Mouse (Mus musculus) midbrain, embryonic 12.5 days (tissue): Measurements from ENCODE around the gene Sdf4. TPM values are rescaled to one million over a fixed set of nuclear protein-coding genes. Genes with fewer than 3 reads are reported as not detected.

Source experiments
- ATAC-seq: fragments of 200-750 bp; cut with Nextera tagmentation; 2 replicates; pipeline ENCODE4 v1.8.0; 2017; ENCODE audit warnings: low read depth, moderate TSS enrichment, moderate library complexity; ENCODE audit not compliant: low FRiP score
- H3K27ac ChIP-seq: fragments of 300-500 bp; sonication (generic); replicated peaks from 2 replicates; pipeline ENCODE4 v1.5.1; 2016; ENCODE audit warnings: mild to moderate bottlenecking
- H3K27me3 ChIP-seq: fragments of 300-500 bp; sonication (generic); 2 replicates; pipeline ENCODE4 v1.6.1; 2016; ENCODE audit warnings: mild to moderate bottlenecking
- H3K36me3 ChIP-seq: fragments of 300-500 bp; sonication (generic); 2 replicates; pipeline ENCODE4 v1.6.1; 2016
- H3K4me1 ChIP-seq: fragments of 300-500 bp; sonication (generic); 2 replicates; pipeline ENCODE4 v1.6.1; 2016
- H3K4me2 ChIP-seq: fragments of 300-500 bp; sonication (generic); replicated peaks from 2 replicates; pipeline ENCODE4 v1.6.1; 2016; ENCODE audit warnings: mild to moderate bottlenecking, moderate library complexity
- H3K4me3 ChIP-seq: fragments of 300-500 bp; sonication (generic); 2 replicates; pipeline ENCODE4 v1.5.1; 2016; ENCODE audit warnings: mild to moderate bottlenecking
- H3K9ac ChIP-seq: fragments of 300-500 bp; sonication (generic); replicated peaks from 2 replicates; pipeline ENCODE4 v1.6.1; 2016; ENCODE audit warnings: mild to moderate bottlenecking, moderate library complexity
- H3K9me3 ChIP-seq: fragments of 300-500 bp; sonication (generic); 2 replicates; pipeline ENCODE4 v1.6.1; 2016; ENCODE audit warnings: mild to moderate bottlenecking
- WGBS: fragments of 180-500 bp; shearing (Covaris S2); methylation state at CpG from one replicate; pipeline ENCODE4 v1.1.7; 2016; 5-methylcytosine and 5-hydroxymethylcytosine counted together
- polyA plus RNA-seq: library from polyadenylated mRNA; unstranded; fragments of >200 nt; fragmentation: Nextera tagmentation; extraction: Ambion mirVana; gene quantifications from 2 replicates; pipeline ENCODE4 v1.2.1, GENCODE M21; 2016

The Sdf4 gene
- polyA plus RNA-seq, 1 experiment from 2014 or later, result 130 TPM

DNA sequence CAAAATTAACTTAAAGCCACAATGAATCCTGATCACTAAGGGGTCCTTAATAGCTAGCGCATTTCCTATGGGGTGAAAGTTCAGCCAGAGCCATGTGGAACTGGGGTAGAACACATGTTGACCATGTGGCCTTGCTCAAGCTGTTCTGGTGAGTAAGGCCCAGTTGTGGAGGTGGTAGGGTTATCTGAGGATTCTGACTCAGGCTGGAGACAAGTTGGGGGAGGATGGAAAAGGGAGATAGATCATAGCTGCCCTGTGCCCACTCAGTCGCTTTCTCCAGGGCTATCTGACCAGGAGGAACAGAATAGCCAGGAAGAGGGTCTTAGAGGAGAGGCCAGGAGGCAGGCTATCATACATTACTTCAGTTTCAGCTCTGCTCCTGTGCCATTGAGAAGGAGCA lies 21.8 kb downstream of the Sdf4 start:
- Histone ChIP-seq H3K27me3 (no peaks in the 10 kb centered on the region), H3K9ac (no peak overlapping the region), H3K4me1 (no peaks in the 10 kb centered on the region), H3K4me3 (no peak overlapping the region), H3K27ac (no peak overlapping the region), H3K4me2 (no peak overlapping the region), H3K9me3 (no peaks in the 10 kb centered on the region), H3K36me3 (peaks cover 60% of the 10 kb centered on the region)
- no peak for ATAC-seq
- 93% methylated on average over 2 of the region's 2 CpGs for WGBS

DNA sequence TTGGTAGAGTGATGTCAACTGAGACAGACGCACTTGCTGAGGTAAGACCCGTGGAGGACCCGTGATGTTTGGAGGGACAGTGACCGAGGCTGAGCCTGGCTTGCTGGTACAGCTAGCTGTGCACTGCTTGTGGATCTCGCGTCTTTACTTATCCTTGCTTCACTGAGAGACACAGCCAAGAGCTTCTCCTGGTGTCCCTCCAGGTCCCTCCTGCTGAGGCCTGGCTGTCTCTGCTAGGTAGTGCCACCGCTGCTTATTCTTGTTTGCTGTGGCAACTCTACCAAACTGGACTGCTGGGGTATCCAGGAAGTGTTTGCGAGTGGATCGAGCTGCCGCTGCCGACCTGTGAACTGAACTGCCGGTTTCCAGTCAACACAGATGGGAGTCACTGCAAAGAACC lies 27.1 kb downstream of the Sdf4 start:
- H3K9ac ChIP-seq, result no peak overlapping the region
- WGBS, result 87% methylated on average over 12 of the region's 12 CpGs
- H3K36me3 ChIP-seq, result peaks cover 19% of the 10 kb centered on the region; the same call in 1 of the 2 replicates
- H3K4me1 ChIP-seq, result no peaks in the 10 kb centered on the region
- H3K4me2 ChIP-seq, result no peak overlapping the region
- no peak for ATAC-seq
- H3K27me3 ChIP-seq, result no peaks in the 10 kb centered on the region
- H3K4me3 ChIP-seq, result no peak overlapping the region
- H3K27ac ChIP-seq, result no peak overlapping the region
- H3K9me3 ChIP-seq, result no peaks in the 10 kb centered on the region

DNA sequence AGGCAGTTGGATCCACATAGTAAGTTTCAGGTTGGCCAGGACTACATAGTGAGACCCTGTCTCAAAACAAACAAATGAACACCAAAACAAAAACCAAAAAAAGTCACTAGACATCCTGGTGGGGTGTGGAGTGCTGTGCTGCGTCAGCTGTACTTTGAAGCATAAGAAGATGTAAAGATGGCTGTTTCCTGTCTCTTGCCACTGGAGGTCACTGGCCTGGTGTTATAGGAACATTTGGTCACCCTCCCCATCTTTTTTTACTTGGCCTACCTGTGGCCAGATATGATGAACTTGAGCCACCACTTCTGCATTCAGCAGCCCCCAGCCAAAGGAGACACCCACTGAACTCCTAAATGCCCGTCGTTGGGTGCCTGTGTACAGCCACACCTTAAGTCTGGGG lies 28.7 kb downstream of the Sdf4 start:
- no peak overlapping the region for H3K27ac ChIP-seq
- H3K4me1 ChIP-seq, result no peaks in the 10 kb centered on the region
- 81% methylated on average over 3 of the region's 3 CpGs for WGBS
- no peaks in the 10 kb centered on the region for H3K9me3 ChIP-seq
- H3K4me2 ChIP-seq, result no peak overlapping the region
- H3K9ac ChIP-seq, result no peak overlapping the region
- H3K36me3 ChIP-seq, result peaks cover 17% of the 10 kb centered on the region; the same call in 1 of the 2 replicates
- no peak for ATAC-seq
- H3K27me3 ChIP-seq, result no peaks in the 10 kb centered on the region
- no peak overlapping the region for H3K4me3 ChIP-seq

DNA sequence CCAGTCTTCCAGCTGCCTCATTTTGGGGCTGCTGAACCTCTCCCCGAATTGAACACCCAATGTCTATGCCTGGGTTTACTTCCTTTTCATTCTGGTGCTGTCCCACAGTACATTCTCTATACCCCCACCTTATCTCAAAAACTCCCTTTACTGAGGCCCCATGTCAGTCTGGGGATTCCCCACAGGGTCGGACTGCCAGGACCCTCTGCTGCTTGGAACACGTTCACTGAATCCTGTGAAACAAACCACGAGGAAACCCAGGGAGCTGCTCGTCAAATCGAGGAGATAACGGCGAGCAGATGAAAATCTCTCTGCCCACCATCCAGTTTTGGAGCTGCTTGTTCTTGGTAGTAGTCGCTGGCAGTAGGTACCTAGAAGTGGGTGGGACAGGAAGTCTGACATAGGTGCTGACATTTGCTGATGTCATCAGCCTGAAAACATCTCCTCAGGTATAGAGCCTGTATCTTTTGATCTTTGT lies 29.3 kb downstream of the Sdf4 start:
- Histone ChIP-seq H3K4me1 (no peaks in the 10 kb centered on the region), H3K9me3 (no peaks in the 10 kb centered on the region), H3K4me2 (no peak overlapping the region), H3K36me3 (peaks cover 19% of the 10 kb centered on the region; the same call in 1 of the 2 replicates), H3K9ac (no peak overlapping the region), H3K27ac (no peak overlapping the region), H3K27me3 (no peaks in the 10 kb centered on the region), H3K4me3 (no peak overlapping the region)
- 83% methylated on average over 9 of the region's 9 CpGs for WGBS
- no peak for ATAC-seq

DNA sequence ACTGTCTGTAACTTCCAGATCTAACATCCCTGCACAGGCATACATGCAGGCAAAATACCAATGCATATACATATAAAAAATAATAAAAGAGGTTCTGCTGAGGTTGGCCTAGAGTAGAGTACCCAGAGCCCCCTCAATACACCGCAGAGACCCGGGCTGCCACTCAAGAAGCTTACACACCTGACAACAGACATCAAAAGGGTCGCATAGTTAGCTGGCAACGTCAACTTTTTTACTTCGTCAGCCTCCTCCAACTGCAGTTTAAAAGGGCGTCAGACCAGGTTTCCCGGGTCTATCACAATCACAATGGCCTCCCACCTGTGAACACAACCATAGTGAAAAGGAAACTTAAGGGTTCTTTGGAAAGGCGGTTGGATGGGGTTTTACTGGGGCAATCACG lies 30.8 kb downstream of the Sdf4 start:
- Histone ChIP-seq H3K9me3 (no peaks in the 10 kb centered on the region), H3K27me3 (no peaks in the 10 kb centered on the region), H3K27ac (no peak overlapping the region), H3K4me2 (no peak overlapping the region), H3K4me3 (no peak overlapping the region), H3K9ac (no peak overlapping the region), H3K36me3 (peaks cover 34% of the 10 kb centered on the region), H3K4me1 (no peaks in the 10 kb centered on the region)
- no peak for ATAC-seq
- WGBS, result 85% methylated on average over 9 of the region's 9 CpGs

DNA sequence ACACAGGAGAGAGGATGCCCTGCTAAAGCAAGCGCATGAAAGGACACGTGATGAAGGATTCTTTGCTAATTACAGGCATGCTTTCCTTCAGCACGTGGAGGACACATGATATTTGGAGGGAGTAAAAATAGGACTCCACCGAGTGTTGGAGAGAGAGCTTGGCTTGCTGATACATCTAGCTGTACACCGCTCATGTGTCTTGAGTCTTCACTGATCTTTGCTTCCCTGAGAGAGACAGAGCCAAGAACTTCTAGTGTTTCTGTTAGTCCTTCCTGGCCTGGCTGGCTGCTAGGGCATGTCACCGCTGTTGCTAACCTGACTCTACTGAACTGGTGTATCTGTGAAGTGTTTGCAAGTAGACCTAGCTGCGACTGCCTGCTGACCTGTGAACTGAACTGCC lies 31.5 kb downstream of the Sdf4 start:
- Histone ChIP-seq H3K4me2 (no peak overlapping the region), H3K27ac (no peak overlapping the region), H3K9ac (no peak overlapping the region), H3K9me3 (no peaks in the 10 kb centered on the region), H3K27me3 (no peaks in the 10 kb centered on the region), H3K4me3 (no peak overlapping the region), H3K36me3 (peaks cover 36% of the 10 kb centered on the region), H3K4me1 (no peaks in the 10 kb centered on the region)
- ATAC-seq, result no peak
- WGBS, result 95% methylated on average over 7 of the region's 7 CpGs

DNA sequence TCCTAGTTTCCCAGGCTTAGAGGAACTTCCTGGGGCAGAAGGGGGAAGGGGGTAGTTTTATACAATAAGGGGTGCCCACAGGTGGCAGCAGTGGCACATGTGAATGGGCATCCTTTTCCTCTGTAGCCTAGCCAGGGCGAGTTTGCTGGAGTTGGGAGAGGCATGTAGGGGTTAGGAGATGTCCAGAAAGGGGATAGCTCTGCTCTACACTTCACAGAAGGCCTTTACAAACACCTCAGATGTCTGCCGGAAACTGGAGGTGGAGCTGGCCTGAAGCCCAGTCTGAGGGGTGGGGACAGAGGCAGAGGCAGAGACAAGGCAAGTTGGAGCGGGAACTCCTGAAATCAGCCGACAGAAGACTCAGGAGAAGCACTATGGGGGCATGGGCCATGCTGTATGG lies 33.3 kb downstream of the Sdf4 start, which contains the start of gene Tnfrsf18:
Gene Tnfrsf18, plus strand, starts transcription at position 152 of the 400 bp plus-strand sequence.
- peaks cover 8% of the 10 kb centered on the region for H3K4me1 ChIP-seq
- H3K36me3 ChIP-seq, result peaks cover 33% of the 10 kb centered on the region
- H3K9ac ChIP-seq, result no peak within 1 kb of the TSS
- no peak for ATAC-seq
- H3K4me3 ChIP-seq, result no peak within 1 kb of the TSS
- no peaks in the 10 kb centered on the region for H3K27me3 ChIP-seq
- H3K9me3 ChIP-seq, result no peaks in the 10 kb centered on the region
- 66% methylated on average over 4 of the region's 4 CpGs for WGBS
- no peak within 1 kb of the TSS for H3K27ac ChIP-seq
- no peak within 1 kb of the TSS for H3K4me2 ChIP-seq

DNA sequence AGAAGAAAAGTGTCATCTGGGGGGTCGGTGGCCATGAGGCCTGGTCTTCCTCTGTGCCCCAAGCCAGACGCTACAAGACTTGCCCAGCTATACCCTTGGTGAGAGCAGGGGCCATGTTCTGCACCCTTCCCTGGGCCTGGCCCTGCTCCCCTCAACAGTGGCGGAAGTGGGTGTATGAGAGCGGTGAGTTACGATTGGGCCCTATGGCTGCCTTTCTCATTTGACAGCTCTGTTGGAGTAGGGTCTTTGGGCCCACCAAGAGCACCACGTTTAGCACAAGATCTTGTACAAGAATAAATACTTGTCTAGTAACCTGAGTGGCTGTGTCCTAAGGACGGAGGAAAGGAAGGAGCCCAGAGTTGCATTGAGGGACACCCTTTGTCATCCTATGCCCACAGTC lies 35.9 kb downstream of the Sdf4 start:
- peaks cover 33% of the 10 kb centered on the region for H3K36me3 ChIP-seq
- 95% methylated on average over 7 of the region's 7 CpGs for WGBS
- H3K4me3 ChIP-seq, result no peak overlapping the region
- ATAC-seq, result no peak
- H3K27ac ChIP-seq, result no peak overlapping the region
- H3K27me3 ChIP-seq, result no peaks in the 10 kb centered on the region
- peaks cover 24% of the 10 kb centered on the region for H3K4me1 ChIP-seq
- no peak overlapping the region for H3K9ac ChIP-seq
- no peak overlapping the region for H3K4me2 ChIP-seq
- H3K9me3 ChIP-seq, result no peaks in the 10 kb centered on the region

DNA sequence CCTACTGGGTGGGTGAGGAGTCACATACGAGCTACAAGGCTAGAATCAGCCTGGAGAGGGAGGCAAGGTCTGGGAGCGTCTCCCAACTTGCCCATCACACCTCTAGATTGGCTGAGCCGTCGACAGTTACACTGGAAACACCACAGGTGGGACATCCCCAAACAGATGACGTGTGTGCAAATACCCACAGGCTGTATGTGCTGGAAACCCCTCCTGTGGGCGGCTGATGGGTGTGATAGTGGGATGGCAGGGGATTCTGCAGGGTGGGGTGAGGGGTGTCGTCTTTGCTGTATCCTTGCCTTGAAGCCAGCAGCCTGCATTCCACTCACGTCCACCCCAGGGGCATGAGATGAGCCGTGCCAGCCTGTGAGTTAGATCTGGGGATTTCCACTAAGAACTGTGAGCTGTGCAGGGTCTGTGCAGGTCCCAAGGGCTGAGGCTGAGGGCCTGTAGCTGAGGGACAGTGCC lies 38.0 kb downstream of the Sdf4 start:
- 64% methylated on average over 9 of the region's 9 CpGs for WGBS
- H3K27me3 ChIP-seq, result peaks cover 21% of the 10 kb centered on the region
- H3K9me3 ChIP-seq, result no peaks in the 10 kb centered on the region
- no peak for ATAC-seq
- H3K4me1 ChIP-seq, result peaks cover 32% of the 10 kb centered on the region
- H3K9ac ChIP-seq, result peak overlapping the region; percentile 60
- H3K4me2 ChIP-seq, result peak overlapping the region; percentile 62
- peak overlapping the region; percentile 52 for H3K4me3 ChIP-seq
- H3K27ac ChIP-seq, result peak overlapping the region; percentile 90
- H3K36me3 ChIP-seq, result peaks cover 30% of the 10 kb centered on the region

DNA sequence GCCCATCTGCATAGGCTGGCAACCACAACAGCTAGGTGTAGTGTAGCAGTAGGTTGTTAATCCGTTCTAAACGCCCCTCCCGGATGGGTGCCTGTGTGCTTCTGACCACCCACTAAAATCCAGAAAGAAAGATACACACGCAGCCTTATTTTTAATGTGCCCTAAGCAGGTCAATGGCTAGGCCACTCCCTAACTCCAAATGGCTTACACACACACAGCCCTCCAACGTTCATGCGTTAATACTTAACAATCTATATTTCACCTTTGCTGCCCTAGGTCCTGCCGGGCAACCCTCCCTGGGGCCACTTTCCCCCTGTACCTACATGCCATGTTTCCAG lies 38.6 kb downstream of the Sdf4 start:
- Histone ChIP-seq H3K4me2 (peak overlapping the region; percentile 62), H3K36me3 (peaks cover 27% of the 10 kb centered on the region), H3K4me3 (peak overlapping the region; percentile 52), H3K27me3 (peaks cover 26% of the 10 kb centered on the region), H3K4me1 (peaks cover 32% of the 10 kb centered on the region), H3K27ac (peak overlapping the region; percentile 90), H3K9me3 (no peaks in the 10 kb centered on the region), H3K9ac (peak overlapping the region; percentile 60)
- no peak for ATAC-seq
- WGBS, result 6% methylated on average over 7 of the region's 7 CpGs

DNA sequence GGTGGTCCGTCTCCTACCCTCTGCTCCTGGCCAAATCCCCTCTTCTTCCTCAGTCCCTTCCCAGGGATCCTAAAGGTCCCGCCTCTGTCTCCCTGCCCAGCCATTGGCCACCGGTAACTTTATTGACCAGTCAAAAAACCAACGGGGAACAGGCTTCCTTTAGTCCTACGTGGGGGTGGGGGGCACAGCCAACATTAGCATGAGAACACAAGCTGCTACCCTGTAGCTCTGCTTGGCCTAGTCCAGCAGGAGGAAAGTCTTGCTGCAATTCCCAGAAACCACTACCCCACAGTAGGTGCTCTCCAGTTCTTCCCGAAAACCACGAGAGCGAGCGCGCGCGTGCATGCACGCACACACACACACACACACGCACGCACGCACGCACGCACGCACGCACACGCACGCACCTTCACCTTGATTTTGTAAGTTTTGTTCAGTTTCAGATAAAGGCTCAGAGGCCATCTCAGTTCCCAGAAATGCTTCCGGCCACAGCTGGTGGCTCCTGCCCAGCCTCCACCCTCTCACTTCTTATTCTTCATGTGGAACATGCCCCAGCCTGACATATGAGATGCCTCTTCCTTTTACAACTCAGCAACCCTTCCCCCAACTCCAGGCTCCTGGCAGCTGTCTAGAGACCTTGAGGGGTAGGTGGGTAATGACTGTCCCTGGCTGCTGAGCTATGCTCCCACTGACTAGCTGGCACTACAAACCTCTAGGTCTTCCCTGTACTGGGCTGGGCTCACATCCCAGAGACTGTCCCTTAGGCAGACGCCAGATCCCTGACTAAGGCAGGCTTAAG lies 39.1 kb downstream of the Sdf4 start:
- Histone ChIP-seq H3K4me2 (peak overlapping the region; percentile 62), H3K27me3 (peaks cover 27% of the 10 kb centered on the region), H3K4me1 (peaks cover 32% of the 10 kb centered on the region), H3K9ac (peak overlapping the region; percentile 60), H3K36me3 (peaks cover 23% of the 10 kb centered on the region), H3K9me3 (no peaks in the 10 kb centered on the region), H3K27ac (peak overlapping the region; percentile 90), H3K4me3 (peak overlapping the region; percentile 52)
- 2% methylated on average over 24 of the region's 24 CpGs for WGBS
- ATAC-seq, result peak; percentile 94

DNA sequence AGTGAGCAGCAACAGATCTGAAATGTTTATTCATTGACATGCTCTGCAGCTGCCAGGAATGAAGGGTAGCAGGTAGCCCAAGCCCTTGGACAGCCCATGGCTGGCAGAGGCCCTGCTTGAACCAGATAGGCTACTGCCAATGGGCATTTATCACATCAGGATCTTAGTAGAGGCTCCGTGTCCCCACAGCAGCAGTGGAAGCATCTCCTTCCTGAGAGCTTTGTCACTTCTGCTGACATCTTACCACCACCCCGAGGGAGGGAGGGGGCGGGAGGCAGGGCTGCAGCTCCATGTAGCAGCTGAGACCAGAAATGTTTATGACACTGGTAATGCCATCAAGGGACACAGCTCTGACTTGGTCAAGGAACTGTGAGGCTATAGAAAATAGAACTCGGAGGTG lies 40.2 kb downstream of the Sdf4 start:
- H3K4me2 ChIP-seq, result no peak overlapping the region
- H3K27me3 ChIP-seq, result peaks cover 27% of the 10 kb centered on the region
- H3K4me1 ChIP-seq, result peaks cover 32% of the 10 kb centered on the region
- ATAC-seq, result no peak
- H3K27ac ChIP-seq, result no peak overlapping the region
- 98% methylated on average over 4 of the region's 4 CpGs for WGBS
- no peaks in the 10 kb centered on the region for H3K9me3 ChIP-seq
- peaks cover 12% of the 10 kb centered on the region for H3K36me3 ChIP-seq
- H3K4me3 ChIP-seq, result no peak overlapping the region
- no peak overlapping the region for H3K9ac ChIP-seq
